Mouse (Mus musculus) hindbrain, embryonic 15.5 days (tissue): ENCODE results near the gene Agpat1. TPM values are rescaled to one million over a fixed set of nuclear protein-coding genes. Genes with fewer than 3 reads are reported as not detected.

Experiments used
- ATAC-seq: fragments of 200-750 bp; cut with Nextera tagmentation; 2 replicates; pipeline ENCODE4 v1.8.0; 2017; ENCODE audit warnings: low read depth, moderate number of reproducible peaks, moderate TSS enrichment; ENCODE audit not compliant: low FRiP score
- H3K27ac ChIP-seq: fragments of 300-500 bp; sonication (generic); replicated peaks from 2 replicates; pipeline ENCODE4 v1.5.1; 2015; ENCODE audit warnings: mild to moderate bottlenecking, inconsistent platforms
- H3K27me3 ChIP-seq: fragments of 300-500 bp; sonication (generic); 2 replicates; pipeline ENCODE4 v1.6.1; 2015; ENCODE audit warnings: control low read depth, inconsistent platforms
- H3K36me3 ChIP-seq: fragments of 300-500 bp; sonication (generic); 2 replicates; pipeline ENCODE4 v1.6.1; 2015; ENCODE audit warnings: control low read depth, inconsistent platforms
- H3K4me1 ChIP-seq: fragments of 300-500 bp; sonication (generic); replicated peaks from 2 replicates; pipeline ENCODE4 v1.6.1; 2015; ENCODE audit warnings: control low read depth, inconsistent platforms
- H3K4me2 ChIP-seq: fragments of 300-500 bp; sonication (generic); 2 replicates; pipeline ENCODE4 v1.6.1; 2015; ENCODE audit warnings: moderate library complexity, mild to moderate bottlenecking, inconsistent platforms
- H3K4me3 ChIP-seq: fragments of 300-500 bp; sonication (generic); 2 replicates; pipeline ENCODE4 v1.5.1; 2015; ENCODE audit warnings: mild to moderate bottlenecking, inconsistent platforms
- H3K9ac ChIP-seq: fragments of 300-500 bp; sonication (generic); 2 replicates; pipeline ENCODE4 v1.6.1; 2015; ENCODE audit warnings: inconsistent platforms
- H3K9me3 ChIP-seq: fragments of 300-500 bp; sonication (generic); 2 replicates; pipeline ENCODE4 v1.6.1; 2016; ENCODE audit warnings: control low read depth, inconsistent platforms
- WGBS: fragments of 180-500 bp; shearing (Covaris S2); methylation state at CpG from one replicate; pipeline ENCODE4 v1.1.7; 2015; 5-methylcytosine and 5-hydroxymethylcytosine counted together
- polyA plus RNA-seq: library from polyadenylated mRNA; unstranded; fragments of >200 nt; fragmentation: Nextera tagmentation; extraction: Ambion mirVana; gene quantifications from 2 replicates; pipeline ENCODE4 v1.2.1, GENCODE M21; 2015

Gene Agpat1
- polyA plus RNA-seq, 1 experiment from 2014 or later = 142 TPM

DNA sequence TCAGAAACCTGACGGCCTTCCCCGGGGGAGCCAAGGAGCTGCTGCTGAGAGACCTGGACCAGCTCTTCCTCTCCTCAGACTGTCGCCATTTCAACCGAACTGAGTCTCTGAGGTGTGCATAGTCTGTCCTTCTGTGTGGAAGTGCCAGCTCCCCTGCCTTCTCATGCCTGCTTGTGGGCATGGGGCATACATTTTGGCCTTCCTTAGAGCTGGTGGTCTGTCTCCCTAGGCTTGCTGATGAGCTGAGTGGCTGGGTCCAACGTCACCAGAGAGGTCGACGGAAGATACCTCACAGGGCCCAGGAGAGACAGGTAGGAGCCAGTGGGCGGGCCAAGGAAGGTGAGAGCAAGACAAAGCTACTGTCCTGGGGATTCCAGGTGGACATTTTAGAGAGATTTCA is 48.9 kb downstream of the Agpat1 start:
- H3K27me3 ChIP-seq = no peaks in the 10 kb centered on the region
- H3K4me1 ChIP-seq = peaks cover 20% of the 10 kb centered on the region
- WGBS = 94% methylated on average over 8 of the region's 8 CpGs
- no peak overlapping the region for H3K9ac ChIP-seq
- no peak overlapping the region for H3K4me3 ChIP-seq
- H3K4me2 ChIP-seq = no peak overlapping the region
- no peaks in the 10 kb centered on the region for H3K9me3 ChIP-seq
- H3K36me3 ChIP-seq = peaks cover 54% of the 10 kb centered on the region
- no peak for ATAC-seq
- no peak overlapping the region for H3K27ac ChIP-seq

DNA sequence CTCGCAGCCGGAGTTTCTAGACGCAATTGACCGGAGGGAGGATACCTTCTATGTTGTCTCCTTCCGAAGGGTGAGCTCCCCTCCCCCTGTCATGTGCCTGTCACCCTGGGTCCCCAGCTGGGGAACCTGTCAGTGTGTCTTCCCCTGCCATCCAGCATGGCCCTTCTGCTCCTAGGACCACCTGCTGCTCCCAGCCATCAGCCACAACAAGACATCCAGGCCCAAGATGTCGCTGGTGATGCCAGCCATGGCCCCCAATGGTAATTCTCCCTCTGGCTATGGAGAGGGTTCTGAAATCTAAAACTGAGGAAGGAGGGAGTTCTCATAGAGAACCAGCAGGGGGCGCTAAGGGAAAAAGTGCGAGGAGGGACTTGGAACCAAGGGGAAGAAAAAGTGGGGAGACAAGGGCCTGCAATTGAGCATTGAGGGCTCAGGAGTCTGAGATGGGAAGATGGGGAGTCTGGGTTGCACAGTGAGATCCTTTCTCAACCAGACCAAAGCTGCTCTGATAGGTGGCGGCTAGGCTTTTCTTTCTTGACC is 49.8 kb downstream of the Agpat1 start:
- Histone ChIP-seq H3K4me3 (no peak overlapping the region), H3K36me3 (peaks cover 54% of the 10 kb centered on the region), H3K4me2 (no peak overlapping the region), H3K9ac (no peak overlapping the region), H3K27me3 (no peaks in the 10 kb centered on the region), H3K4me1 (peaks cover 14% of the 10 kb centered on the region; the same call in 1 of the 2 replicates), H3K9me3 (no peaks in the 10 kb centered on the region), H3K27ac (no peak overlapping the region)
- no peak for ATAC-seq
- 64% methylated on average over 9 of the region's 9 CpGs for whole genome bisulfite sequencing

DNA sequence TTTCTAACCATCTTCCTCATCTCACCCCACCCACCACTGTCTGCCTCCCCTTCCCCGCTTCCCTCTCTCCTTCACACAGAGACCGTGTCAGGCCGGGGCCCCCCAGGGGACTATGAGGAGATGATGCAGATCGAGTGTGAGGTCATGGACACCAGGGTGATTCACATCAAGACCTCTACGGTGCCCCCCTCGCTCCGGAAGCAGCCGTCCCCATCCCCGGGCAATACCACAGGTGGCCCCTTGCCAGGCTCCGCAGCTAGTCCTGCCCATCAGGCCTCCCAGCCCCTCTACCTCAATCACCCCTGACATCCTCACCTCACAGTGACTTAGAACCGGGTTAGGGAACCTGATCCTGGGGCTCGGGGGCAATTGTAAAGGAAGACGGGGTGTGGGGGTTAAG is 50.3 kb downstream of the Agpat1 start:
- no peak overlapping the region for H3K4me2 ChIP-seq
- H3K36me3 ChIP-seq = peaks cover 48% of the 10 kb centered on the region

DNA sequence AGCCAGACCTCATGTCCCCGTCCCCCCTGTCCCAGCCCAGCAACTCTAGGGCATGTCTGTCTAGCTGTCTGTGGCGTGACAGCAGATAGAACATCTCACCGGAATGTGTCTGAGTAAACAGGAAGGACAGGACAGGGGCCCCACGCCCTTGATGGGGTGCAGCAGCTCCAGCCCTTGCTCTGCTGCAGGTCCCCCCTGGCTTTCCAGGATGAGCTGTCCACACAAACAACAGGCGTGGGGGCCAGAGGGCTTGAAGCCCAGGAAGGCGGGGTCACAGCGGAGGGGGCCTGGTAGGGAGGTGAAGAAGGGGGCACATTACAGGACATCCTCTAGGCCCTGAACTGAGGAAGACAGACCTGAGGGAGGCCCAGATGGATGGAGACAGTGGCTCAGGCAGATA is 51.1 kb downstream of the Agpat1 start:
- H3K36me3 ChIP-seq = peaks cover 40% of the 10 kb centered on the region
- no peak overlapping the region for H3K9ac ChIP-seq
- no peak; the same call in 1 of the 2 replicates for ATAC-seq
- peaks cover 10% of the 10 kb centered on the region for H3K27me3 ChIP-seq
- H3K9me3 ChIP-seq = no peaks in the 10 kb centered on the region
- peak overlapping the region; percentile 15; the same call in 1 of the 2 replicates for H3K27ac ChIP-seq
- no peak overlapping the region for H3K4me3 ChIP-seq
- 79% methylated on average over 7 of the region's 7 CpGs for WGBS
- H3K4me2 ChIP-seq = no peak overlapping the region
- peaks cover 14% of the 10 kb centered on the region; the same call in 1 of the 2 replicates for H3K4me1 ChIP-seq

More for the DNA sequence above, 50.3 kb downstream of the Agpat1 start:
- Histone ChIP-seq H3K9ac (no peak overlapping the region), H3K9me3 (no peaks in the 10 kb centered on the region), H3K27ac (no peak overlapping the region), H3K27me3 (0 out of 2 replicates have a peak, but pooled peaks cover 3% of the 10 kb centered on the region), H3K4me1 (peaks cover 14% of the 10 kb centered on the region; the same call in 1 of the 2 replicates), H3K4me3 (no peak overlapping the region)
- ATAC-seq = no peak
- WGBS = 95% methylated on average over 13 of the region's 13 CpGs

DNA sequence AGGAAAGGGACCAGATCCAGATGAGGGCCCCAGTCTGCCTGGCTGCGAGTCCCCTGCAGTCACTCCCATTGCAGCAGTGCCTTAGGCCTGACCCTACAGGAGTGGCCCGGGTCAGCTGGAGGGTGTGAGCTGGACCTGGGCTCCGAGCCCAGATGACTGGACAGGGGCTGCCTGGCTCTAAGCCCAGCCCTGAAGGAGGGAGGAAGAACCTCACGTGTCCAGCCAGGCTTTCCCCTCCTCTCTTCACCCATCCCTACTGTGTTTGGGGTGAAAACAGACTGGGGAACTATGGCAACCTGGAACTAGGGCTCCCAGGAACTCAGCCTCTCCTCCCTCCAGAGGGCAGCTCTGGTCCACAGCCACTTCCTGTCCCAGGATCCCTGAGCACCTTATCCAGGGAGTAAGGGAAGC is 51.5 kb downstream of the Agpat1 start:
- peaks cover 36% of the 10 kb centered on the region for H3K36me3 ChIP-seq
- H3K4me1 ChIP-seq = peaks cover 14% of the 10 kb centered on the region; the same call in 1 of the 2 replicates
- H3K4me3 ChIP-seq = no peak overlapping the region
- peaks cover 14% of the 10 kb centered on the region for H3K27me3 ChIP-seq
- no peak overlapping the region for H3K9ac ChIP-seq
- ATAC-seq = peak; percentile 65
- no peaks in the 10 kb centered on the region for H3K9me3 ChIP-seq
- peak overlapping the region; percentile 18 for H3K27ac ChIP-seq
- H3K4me2 ChIP-seq = no peak overlapping the region
- 57% methylated on average over 4 of the region's 4 CpGs for WGBS

DNA sequence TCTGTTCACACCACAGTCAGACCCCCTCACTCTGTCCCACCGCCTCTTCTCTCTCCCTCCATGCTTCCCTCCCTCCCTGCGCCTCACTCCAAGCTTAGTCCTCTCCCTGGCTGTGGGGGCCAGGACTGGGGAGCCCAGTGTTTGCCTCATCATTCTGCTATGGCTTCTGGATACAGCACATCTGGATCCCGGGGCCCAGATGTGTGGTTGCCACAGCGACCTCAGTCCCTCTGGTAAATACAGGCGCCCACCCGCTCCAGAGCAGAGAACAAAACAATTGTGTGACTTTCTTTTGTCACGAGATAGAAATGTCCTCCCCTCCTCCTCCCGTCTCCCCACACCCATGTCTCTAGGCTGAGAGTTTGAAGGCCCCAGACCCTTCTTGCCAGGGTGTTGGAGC is 52.6 kb downstream of the Agpat1 start:
- ATAC-seq = no peak
- WGBS = 25% methylated on average over 8 of the region's 8 CpGs

DNA sequence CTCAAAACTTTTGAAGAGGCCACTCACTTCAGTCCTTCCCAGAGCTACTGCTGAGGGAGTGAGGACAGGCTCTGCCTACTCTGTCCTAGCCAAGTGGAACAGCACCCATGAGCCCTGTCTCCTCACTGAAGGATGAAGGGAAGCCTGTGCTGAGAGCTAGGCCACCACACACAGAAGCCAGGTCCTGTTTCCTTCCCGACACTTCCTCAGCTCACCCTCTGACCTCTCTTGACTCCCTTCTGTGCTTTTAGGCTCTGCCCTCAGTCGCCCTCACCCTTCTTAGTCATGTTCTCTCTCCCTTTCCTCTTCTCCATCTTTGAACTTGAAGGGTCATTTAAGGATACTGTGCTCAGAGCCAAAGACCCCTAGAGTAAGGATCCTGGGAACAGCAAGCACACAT is 53.2 kb downstream of the Agpat1 start:
- Histone ChIP-seq H3K9me3 (no peaks in the 10 kb centered on the region), H3K9ac (no peak overlapping the region), H3K36me3 (peaks cover 20% of the 10 kb centered on the region), H3K27me3 (peaks cover 16% of the 10 kb centered on the region), H3K27ac (no peak overlapping the region), H3K4me3 (no peak overlapping the region), H3K4me1 (peaks cover 22% of the 10 kb centered on the region; the same call in 1 of the 2 replicates), H3K4me2 (no peak overlapping the region)
- WGBS = 48% methylated on average over 2 of the region's 2 CpGs
- no peak for ATAC-seq

More for the DNA sequence above, 52.6 kb downstream of the Agpat1 start:
- H3K9me3 ChIP-seq = no peaks in the 10 kb centered on the region
- H3K9ac ChIP-seq = no peak overlapping the region
- H3K27me3 ChIP-seq = peaks cover 16% of the 10 kb centered on the region
- peaks cover 26% of the 10 kb centered on the region for H3K36me3 ChIP-seq
- H3K4me2 ChIP-seq = no peak overlapping the region
- peaks cover 22% of the 10 kb centered on the region; the same call in 1 of the 2 replicates for H3K4me1 ChIP-seq
- no peak overlapping the region for H3K27ac ChIP-seq
- H3K4me3 ChIP-seq = no peak overlapping the region

DNA sequence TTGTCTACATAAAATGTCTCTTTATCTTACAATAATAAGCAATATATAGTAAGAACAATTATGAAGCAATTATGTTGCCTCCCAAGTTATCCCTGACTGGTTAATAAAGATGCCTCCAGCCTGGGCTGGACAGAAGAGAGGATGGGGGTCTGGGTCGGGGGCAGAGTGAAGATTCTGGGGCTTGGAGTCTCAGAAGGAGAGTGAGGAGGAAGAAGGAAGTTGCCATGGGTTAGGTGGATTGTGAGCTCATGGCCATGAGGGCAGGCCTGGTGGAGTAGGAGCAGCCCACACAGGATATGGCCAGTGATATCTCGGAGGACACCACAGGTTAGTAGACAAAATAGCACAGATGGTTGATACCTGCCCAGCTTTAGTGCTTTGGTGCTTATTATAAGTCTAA is 54.1 kb downstream of the Agpat1 start:
- no peaks in the 10 kb centered on the region for H3K9me3 ChIP-seq
- no peak overlapping the region for H3K4me3 ChIP-seq
- peaks cover 22% of the 10 kb centered on the region; the same call in 1 of the 2 replicates for H3K4me1 ChIP-seq
- H3K27me3 ChIP-seq = peaks cover 19% of the 10 kb centered on the region
- peaks cover 12% of the 10 kb centered on the region for H3K36me3 ChIP-seq
- H3K4me2 ChIP-seq = no peak overlapping the region
- H3K27ac ChIP-seq = no peak overlapping the region
- WGBS = 86% methylated on average over 2 of the region's 2 CpGs
- ATAC-seq = no peak
- no peak overlapping the region for H3K9ac ChIP-seq

DNA sequence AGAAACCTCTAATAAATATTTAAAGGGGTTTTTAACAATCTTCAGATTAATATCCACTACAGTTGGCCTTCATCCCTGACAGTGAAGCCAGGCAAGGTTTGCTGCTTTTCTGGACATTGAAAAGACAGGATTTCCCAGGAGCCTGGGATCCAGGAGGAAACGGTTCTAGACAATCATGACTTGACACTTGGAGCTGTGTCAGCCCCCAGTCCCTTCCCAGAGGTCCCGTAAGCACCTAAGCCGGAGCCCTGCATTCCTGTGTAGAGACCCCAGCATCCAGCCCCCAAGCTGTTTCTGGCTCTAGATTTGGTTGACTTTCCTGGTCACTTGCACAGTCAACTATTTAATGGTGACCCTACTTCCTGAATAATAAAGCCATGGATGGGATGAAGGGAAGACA is 54.5 kb downstream of the Agpat1 start:
- Histone ChIP-seq H3K36me3 (peaks cover 7% of the 10 kb centered on the region), H3K4me3 (no peak overlapping the region), H3K4me1 (peaks cover 22% of the 10 kb centered on the region; the same call in 1 of the 2 replicates), H3K27ac (no peak overlapping the region), H3K9ac (no peak overlapping the region), H3K27me3 (peaks cover 20% of the 10 kb centered on the region), H3K9me3 (no peaks in the 10 kb centered on the region), H3K4me2 (no peak overlapping the region)
- no peak for ATAC-seq
- WGBS = 83% methylated on average over 3 of the region's 3 CpGs

DNA sequence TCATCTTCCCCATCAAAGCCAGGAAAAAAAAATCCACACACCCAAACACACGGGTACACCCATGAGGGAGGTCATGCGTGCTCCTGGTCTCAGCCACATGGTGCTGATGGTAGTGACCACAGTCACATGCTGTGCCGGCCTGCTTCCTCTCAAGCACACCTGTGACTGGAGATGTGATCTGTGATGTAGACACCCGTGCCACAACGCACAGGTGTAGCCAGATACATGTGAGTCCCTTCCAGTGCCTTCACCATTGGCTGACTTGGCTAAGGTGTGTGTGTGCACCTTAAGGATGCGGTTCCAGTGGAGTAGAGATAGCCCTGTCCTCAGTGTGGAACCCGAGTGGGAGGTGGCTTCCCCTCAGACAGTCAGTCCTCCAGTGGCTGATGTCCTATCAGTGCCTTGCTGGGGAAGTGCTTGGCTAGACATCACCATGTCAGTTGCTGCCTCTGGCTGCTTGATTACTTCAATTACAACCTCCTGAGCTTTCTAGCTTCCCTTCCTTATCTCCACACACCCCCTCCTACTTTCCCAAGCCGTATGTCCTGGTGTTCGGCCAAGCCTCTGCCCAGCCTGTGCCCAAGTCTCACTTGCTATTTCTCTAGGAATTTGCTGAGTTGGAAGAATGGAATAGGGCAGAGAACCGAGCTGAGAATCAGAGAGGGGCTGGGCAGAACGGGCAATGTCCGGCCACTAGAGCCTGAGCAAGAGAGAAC is 55.3 kb downstream of the Agpat1 start:
- no peak overlapping the region for H3K27ac ChIP-seq

DNA sequence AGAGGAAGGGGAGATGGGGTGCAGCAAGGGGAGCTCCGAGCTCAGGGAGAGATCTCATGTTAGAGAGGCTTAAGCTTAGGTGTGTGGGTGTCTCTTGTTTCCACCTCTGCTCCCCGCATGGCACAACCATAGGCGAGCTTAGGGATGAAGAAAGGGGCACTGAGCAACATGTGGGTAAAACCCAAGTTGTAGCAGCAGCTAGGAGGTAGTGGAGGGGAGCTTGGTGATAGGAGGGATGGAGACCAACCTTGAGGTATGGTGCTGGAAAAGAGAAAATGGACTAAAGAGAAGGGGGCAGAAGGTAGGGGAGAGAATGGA is 55.8 kb downstream of the Agpat1 start:
- Histone ChIP-seq H3K4me3 (no peak overlapping the region), H3K36me3 (no peaks in the 10 kb centered on the region), H3K4me1 (peaks cover 22% of the 10 kb centered on the region; the same call in 1 of the 2 replicates), H3K4me2 (no peak overlapping the region), H3K9me3 (no peaks in the 10 kb centered on the region), H3K9ac (no peak overlapping the region), H3K27me3 (peaks cover 20% of the 10 kb centered on the region), H3K27ac (no peak overlapping the region)
- 81% methylated on average over 3 of the region's 3 CpGs for WGBS
- ATAC-seq = no peak

More for the DNA sequence above, 55.3 kb downstream of the Agpat1 start:
- no peak for ATAC-seq
- Histone ChIP-seq H3K4me1 (peaks cover 22% of the 10 kb centered on the region; the same call in 1 of the 2 replicates), H3K9me3 (no peaks in the 10 kb centered on the region), H3K4me2 (no peak overlapping the region), H3K4me3 (no peak overlapping the region), H3K9ac (no peak overlapping the region), H3K27me3 (peaks cover 20% of the 10 kb centered on the region), H3K36me3 (no peaks in the 10 kb centered on the region)
- WGBS = 73% methylated on average over 12 of the region's 12 CpGs

DNA sequence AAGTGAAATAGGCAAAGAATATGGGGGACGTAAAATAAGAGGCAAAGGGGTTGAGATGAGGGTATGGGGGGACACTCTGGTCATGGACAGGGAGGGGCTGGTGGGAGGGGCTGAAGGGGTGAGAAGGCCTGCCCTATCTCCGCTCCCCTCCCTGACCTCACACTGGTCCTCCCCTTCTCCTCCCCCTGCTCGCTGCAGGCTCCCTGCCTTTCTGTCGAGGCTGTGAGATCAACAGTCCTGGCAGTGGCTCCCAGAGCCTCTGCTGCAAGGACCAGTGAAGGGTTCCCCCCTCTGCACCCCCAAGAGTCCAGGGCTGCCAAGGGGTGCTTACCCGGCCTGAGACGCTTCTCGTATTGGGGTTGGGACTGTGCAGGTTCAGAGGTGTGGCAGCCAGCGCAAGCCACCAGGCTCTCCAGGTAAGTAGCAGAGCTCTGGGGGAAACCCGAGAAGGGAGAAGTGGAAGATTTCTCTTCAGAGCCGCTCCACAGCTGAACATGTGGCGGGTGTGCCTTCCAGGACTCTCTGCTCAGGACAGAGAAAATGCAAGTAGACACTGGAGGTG is 56.3 kb downstream of the Agpat1 start:
- no peak overlapping the region for H3K4me2 ChIP-seq
- WGBS = 48% methylated on average over 9 of the region's 11 CpGs
- no peak overlapping the region for H3K27ac ChIP-seq
- H3K27me3 ChIP-seq = peaks cover 20% of the 10 kb centered on the region
- H3K9ac ChIP-seq = no peak overlapping the region
- ATAC-seq = no peak
- H3K4me3 ChIP-seq = no peak overlapping the region
- H3K9me3 ChIP-seq = no peaks in the 10 kb centered on the region
- H3K4me1 ChIP-seq = peaks cover 20% of the 10 kb centered on the region; the same call in 1 of the 2 replicates
- H3K36me3 ChIP-seq = no peaks in the 10 kb centered on the region
